Mouse (Mus musculus): ENCODE data around the gene Tspo2. TPM values are rescaled to one million over a fixed set of nuclear protein-coding genes. Genes with fewer than 3 reads are reported as not detected.
A peak's percentile ranks its signal among the peaks of the same experiment; 100 is the strongest.

The Tspo2 gene
- polyA plus RNA-seq, 1 experiment, result 1.5 TPM

GRCm38 (mm10) chr17:48427852-48428530 lies 23.3 kb downstream of the Tspo2 start:
- peak overlapping the region; percentile 16; the same call in 1 of the 2 replicates for H3K27ac ChIP-seq (ENCODE audit: insufficient read depth, low read length)
- H3K9ac ChIP-seq (ENCODE audit: low read depth, poor library complexity, severe bottlenecking), result no peak overlapping the region
- H3K27me3 ChIP-seq (ENCODE audit: control insufficient read depth, insufficient read depth, low read length, poor library complexity, severe bottlenecking), result no peaks in the 10 kb centered on the region
- no peaks in the 10 kb centered on the region for H3K36me3 ChIP-seq (ENCODE audit: control insufficient read depth, insufficient read depth, low read length, poor library complexity, severe bottlenecking)
- no peak overlapping the region for H3K4me3 ChIP-seq (ENCODE audit: low read depth, low read length)
- TF ChIP-seq CTCF (IDR thresholded peaks at IDR 0.05; ENCODE audit: low read depth, low read length), result no peak
- TF ChIP-seq POLR2A (IDR thresholded peaks at IDR 0.05; ENCODE audit: insufficient read depth, low read length), result no peak
- no peak for TF ChIP-seq EP300 (IDR thresholded peaks at IDR 0.05; ENCODE audit: insufficient read depth, low read depth, low read length)
- peaks cover 13% of the 10 kb centered on the region for H3K4me1 ChIP-seq (ENCODE audit: control insufficient read depth, insufficient read depth, low read length)
- no peaks in the 10 kb centered on the region for H3K9me3 ChIP-seq (replicated peaks; ENCODE audit: control insufficient read depth, insufficient read depth, low read length, poor library complexity, severe bottlenecking)

- peak overlapping the region; percentile 3; the same call in 1 of the 2 replicates for H3K9ac ChIP-seq (ENCODE audit: low read depth, poor library complexity, severe bottlenecking)
- no peak overlapping the region for H3K4me3 ChIP-seq (ENCODE audit: low read depth, low read length)
- H3K9me3 ChIP-seq (replicated peaks; ENCODE audit: control insufficient read depth, insufficient read depth, low read length, poor library complexity, severe bottlenecking), result no peaks in the 10 kb centered on the region
- H3K27me3 ChIP-seq (ENCODE audit: control insufficient read depth, insufficient read depth, low read length, poor library complexity, severe bottlenecking), result no peaks in the 10 kb centered on the region
- peak overlapping the region; percentile 45; the same call in 1 of the 2 replicates for H3K27ac ChIP-seq (ENCODE audit: insufficient read depth, low read length)
- TF ChIP-seq POLR2A (IDR thresholded peaks at IDR 0.05; ENCODE audit: insufficient read depth, low read length), result no peak
- TF ChIP-seq EP300 (IDR thresholded peaks at IDR 0.05; ENCODE audit: insufficient read depth, low read depth, low read length), result no peak
- no peak for TF ChIP-seq CTCF (IDR thresholded peaks at IDR 0.05; ENCODE audit: low read depth, low read length)
- H3K36me3 ChIP-seq (ENCODE audit: control insufficient read depth, insufficient read depth, low read length, poor library complexity, severe bottlenecking), result no peaks in the 10 kb centered on the region
- H3K4me1 ChIP-seq (ENCODE audit: control insufficient read depth, insufficient read depth, low read length), result peaks cover 9% of the 10 kb centered on the region
Measured at GRCm38 (mm10) chr17:48426991-48427750, 24.2 kb downstream of the Tspo2 start.

DNA sequence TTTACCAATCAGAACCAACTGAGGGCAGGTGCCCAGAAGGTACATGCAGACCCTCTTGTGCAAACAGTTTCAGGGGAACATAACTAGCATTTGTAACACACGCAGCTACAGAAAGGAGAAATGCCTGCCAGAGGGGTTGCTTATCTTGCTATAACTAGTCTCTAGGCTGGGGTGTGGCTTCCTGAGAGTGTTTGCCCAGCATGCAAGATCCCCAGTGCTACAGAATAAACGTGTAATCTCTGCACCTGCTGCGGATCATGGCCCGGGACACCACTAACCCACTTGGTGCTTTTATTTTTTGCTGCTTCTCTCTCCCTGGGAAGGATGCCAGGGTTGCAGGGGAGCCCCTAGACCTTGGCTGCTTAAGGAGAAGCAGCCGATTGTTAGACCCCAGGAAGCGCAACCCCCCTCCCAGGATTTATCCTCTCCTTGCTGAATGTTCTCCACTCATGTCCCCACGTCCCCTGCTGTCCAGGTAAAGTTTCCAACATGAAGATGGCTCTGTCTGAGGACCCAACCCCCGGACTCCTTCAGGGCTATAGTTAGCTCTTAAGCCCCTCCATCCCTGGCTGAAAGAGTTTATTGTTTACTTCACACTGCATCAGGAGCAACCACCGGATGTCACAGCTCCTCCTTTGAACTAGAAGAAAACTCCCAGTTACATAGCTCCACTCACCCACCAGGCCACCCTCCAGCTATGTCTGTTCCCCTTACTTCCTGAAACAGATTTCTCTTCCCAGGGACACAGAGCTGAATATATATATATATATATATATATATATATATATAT lies 25.3 kb downstream of the Tspo2 start:
- no peaks in the 10 kb centered on the region for H3K27me3 ChIP-seq (ENCODE audit: control insufficient read depth, insufficient read depth, low read length, poor library complexity, severe bottlenecking)
- no peak overlapping the region for H3K4me3 ChIP-seq (ENCODE audit: low read depth, low read length)
- TF ChIP-seq CTCF (IDR thresholded peaks at IDR 0.05; ENCODE audit: low read depth, low read length) (no peak), POLR2A (IDR thresholded peaks at IDR 0.05; ENCODE audit: insufficient read depth, low read length) (no peak), EP300 (IDR thresholded peaks at IDR 0.05; ENCODE audit: insufficient read depth, low read depth, low read length) (no peak)
- no peaks in the 10 kb centered on the region for H3K36me3 ChIP-seq (ENCODE audit: control insufficient read depth, insufficient read depth, low read length, poor library complexity, severe bottlenecking)
- H3K9ac ChIP-seq (ENCODE audit: low read depth, poor library complexity, severe bottlenecking), result no peak overlapping the region
- no peaks in the 10 kb centered on the region for H3K9me3 ChIP-seq (replicated peaks; ENCODE audit: control insufficient read depth, insufficient read depth, low read length, poor library complexity, severe bottlenecking)
- H3K27ac ChIP-seq (ENCODE audit: insufficient read depth, low read length), result no peak overlapping the region
- peaks cover 4% of the 10 kb centered on the region for H3K4me1 ChIP-seq (ENCODE audit: control insufficient read depth, insufficient read depth, low read length)

DNA sequence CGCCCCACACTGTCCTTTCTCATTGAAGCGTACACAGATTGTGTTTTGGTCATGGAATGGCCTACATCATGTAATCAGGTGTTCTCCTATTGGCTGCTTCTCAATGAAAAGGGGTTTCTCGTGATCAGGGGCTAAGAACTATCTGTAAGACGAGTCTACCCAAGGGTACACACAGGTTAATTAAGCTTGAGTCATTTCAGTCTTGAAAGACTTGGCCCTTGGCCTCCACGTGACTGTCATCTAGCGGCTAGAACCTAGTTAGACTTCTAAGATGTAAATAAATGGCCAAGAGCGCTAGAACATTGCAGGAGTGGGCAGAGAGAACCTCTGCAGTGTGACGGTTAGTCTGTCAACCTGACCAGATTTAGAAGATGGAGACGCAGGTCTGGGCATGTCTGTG lies 27.1 kb downstream of the Tspo2 start:
- Histone ChIP-seq H3K9me3 (replicated peaks; ENCODE audit: control insufficient read depth, insufficient read depth, low read length, poor library complexity, severe bottlenecking) (no peaks in the 10 kb centered on the region), H3K9ac (ENCODE audit: low read depth, poor library complexity, severe bottlenecking) (no peak overlapping the region), H3K4me1 (ENCODE audit: control insufficient read depth, insufficient read depth, low read length) (peaks cover 2% of the 10 kb centered on the region), H3K27ac (ENCODE audit: insufficient read depth, low read length) (no peak overlapping the region), H3K27me3 (ENCODE audit: control insufficient read depth, insufficient read depth, low read length, poor library complexity, severe bottlenecking) (no peaks in the 10 kb centered on the region), H3K4me3 (ENCODE audit: low read depth, low read length) (no peak overlapping the region), H3K36me3 (ENCODE audit: control insufficient read depth, insufficient read depth, low read length, poor library complexity, severe bottlenecking) (no peaks in the 10 kb centered on the region; the same call in 1 of the 2 replicates)
- no peak for TF ChIP-seq EP300 (IDR thresholded peaks at IDR 0.05; ENCODE audit: insufficient read depth, low read depth, low read length)
- no peak for TF ChIP-seq POLR2A (IDR thresholded peaks at IDR 0.05; ENCODE audit: insufficient read depth, low read length)
- TF ChIP-seq CTCF (IDR thresholded peaks at IDR 0.05; ENCODE audit: low read depth, low read length), result no peak

DNA sequence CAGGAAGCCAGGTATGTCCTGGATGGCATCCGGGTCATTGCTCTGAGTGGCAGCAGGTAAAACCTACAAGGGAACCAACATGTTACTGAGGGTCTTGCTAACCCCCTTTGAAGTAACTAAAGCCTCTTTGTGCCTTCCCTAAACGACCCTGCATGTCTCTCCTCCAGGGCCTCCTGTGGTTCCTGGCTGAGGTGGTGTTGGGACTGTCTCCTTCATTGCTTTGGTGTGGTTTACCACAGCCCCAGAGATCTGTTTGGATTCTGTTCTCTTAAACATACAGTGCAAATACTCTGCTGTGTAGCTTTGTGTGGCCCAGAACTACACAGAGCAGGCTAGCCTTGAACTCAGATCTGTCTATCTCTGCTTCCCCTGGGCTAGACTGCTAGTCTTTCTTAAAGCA lies 31.8 kb downstream of the Tspo2 start:
- H3K9me3 ChIP-seq (replicated peaks; ENCODE audit: control insufficient read depth, insufficient read depth, low read length, poor library complexity, severe bottlenecking), result no peaks in the 10 kb centered on the region
- H3K27me3 ChIP-seq (ENCODE audit: control insufficient read depth, insufficient read depth, low read length, poor library complexity, severe bottlenecking), result no peaks in the 10 kb centered on the region
- no peak overlapping the region for H3K9ac ChIP-seq (ENCODE audit: low read depth, poor library complexity, severe bottlenecking)
- H3K27ac ChIP-seq (ENCODE audit: insufficient read depth, low read length), result no peak overlapping the region
- peaks cover 32% of the 10 kb centered on the region for H3K36me3 ChIP-seq (ENCODE audit: control insufficient read depth, insufficient read depth, low read length, poor library complexity, severe bottlenecking)
- H3K4me3 ChIP-seq (ENCODE audit: low read depth, low read length), result no peak overlapping the region
- peaks cover 2% of the 10 kb centered on the region for H3K4me1 ChIP-seq (ENCODE audit: control insufficient read depth, insufficient read depth, low read length)
- no peak for TF ChIP-seq EP300 (IDR thresholded peaks at IDR 0.05; ENCODE audit: insufficient read depth, low read depth, low read length)
- TF ChIP-seq POLR2A (IDR thresholded peaks at IDR 0.05; ENCODE audit: insufficient read depth, low read length), result no peak
- TF ChIP-seq CTCF (IDR thresholded peaks at IDR 0.05; ENCODE audit: low read depth, low read length), result no peak

Data from ES-Bruce4 (cell line).